Mouse (Mus musculus): Measurements from ENCODE around the gene Erbb2.

- TF ChIP-seq ZNF384 (IDR thresholded peaks at IDR 0.05; ENCODE audit: low read depth, low read length) = no peak
- no peak for TF ChIP-seq ZC3H11A (IDR thresholded peaks at IDR 0.05; ENCODE audit: borderline replicate concordance, low read depth, low read length)
Observed at GRCm38 (mm10) chr11:98475630-98476433, 63.6 kb downstream of the Erbb2 start.
